Mouse (Mus musculus): ENCODE measurements around the gene Psmb9. TPM values are rescaled to one million over a fixed set of nuclear protein-coding genes. Genes with fewer than 3 reads are reported as not detected.
"Not testable (repeated sequence)": the region's sequence is repeated elsewhere in the genome, so short reads cannot be mapped to it uniquely, and the experiment has no call there.

The Psmb9 gene
- polyA plus RNA-seq, 1 experiment from 2014 or later = 2.1 TPM

DNA sequence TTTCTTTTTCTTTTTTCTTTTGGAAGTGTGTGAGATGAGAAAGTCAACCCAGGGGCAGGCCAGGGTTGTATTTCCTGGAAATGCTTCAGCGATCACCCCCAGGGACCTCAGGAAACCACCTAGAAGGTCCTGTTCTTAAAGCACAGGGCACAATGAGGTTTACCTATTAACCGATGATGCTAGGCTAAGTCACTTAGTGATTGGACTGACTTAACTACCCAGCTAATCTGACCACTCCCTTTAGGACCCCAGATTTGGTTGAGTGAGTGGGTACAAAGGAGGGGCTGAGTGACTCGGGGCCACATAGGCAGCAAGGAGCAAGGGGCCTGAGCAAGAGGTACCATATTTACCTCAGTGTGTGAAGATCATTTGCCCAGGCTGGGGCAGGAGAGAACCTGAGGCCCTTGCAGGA, 42.6 kb downstream of the Psmb9 start:
- Histone ChIP-seq H3K27ac (replicated peaks) (no peak overlapping the region), H3K27me3 (replicated peaks) (peaks cover 16% of the 10 kb centered on the region), H3K36me3 (no peaks in the 10 kb centered on the region), H3K9ac (replicated peaks) (no peak overlapping the region), H3K4me1 (peaks cover 3% of the 10 kb centered on the region), H3K4me3 (replicated peaks) (no peak overlapping the region), H3K4me2 (no peak overlapping the region), H3K9me3 (replicated peaks) (no peaks in the 10 kb centered on the region)
- ATAC-seq (ENCODE audit: low FRiP score) = no peak
- 70% methylated on average over 3 of the region's 3 CpGs for WGBS

DNA sequence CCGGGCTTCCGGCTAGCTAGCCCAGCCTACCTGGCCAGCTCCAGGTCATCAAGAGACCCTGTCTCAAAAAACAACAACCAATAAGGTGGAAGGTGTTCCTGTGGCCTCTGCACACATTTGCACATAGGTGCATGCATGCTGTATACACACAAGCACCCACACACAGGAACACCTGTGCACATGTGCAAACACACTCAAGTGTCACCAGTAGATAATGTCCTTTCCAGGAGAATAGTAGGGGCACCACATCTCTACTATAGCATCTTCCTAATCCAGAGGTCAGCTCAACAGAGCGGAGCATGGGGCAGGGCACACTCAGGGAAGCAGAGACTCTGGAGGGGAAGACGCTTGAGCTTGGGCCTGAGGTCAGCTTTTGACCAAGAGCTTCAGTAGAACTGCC, 43.3 kb downstream of the Psmb9 start:
- not testable (repeated sequence) for ATAC-seq (ENCODE audit: low FRiP score); H3K9me3 ChIP-seq (replicated peaks); H3K36me3 ChIP-seq; H3K4me3 ChIP-seq (replicated peaks); H3K4me2 ChIP-seq; H3K27ac ChIP-seq (replicated peaks); H3K9ac ChIP-seq (replicated peaks)
- peaks cover 23% of the 10 kb centered on the region for H3K27me3 ChIP-seq (replicated peaks)
- H3K4me1 ChIP-seq = peaks cover 10% of the 10 kb centered on the region
- WGBS = 86% methylated on average over 4 of the region's 4 CpGs

GRCm38 (mm10) chr17:34143461-34143860, 44.1 kb downstream of the Psmb9 start:
- Histone ChIP-seq H3K9me3 (replicated peaks) (no peaks in the 10 kb centered on the region), H3K4me1 (peaks cover 13% of the 10 kb centered on the region), H3K9ac (replicated peaks) (no peak overlapping the region), H3K4me3 (replicated peaks) (no peak overlapping the region), H3K4me2 (no peak overlapping the region), H3K27me3 (replicated peaks) (peaks cover 31% of the 10 kb centered on the region), H3K27ac (replicated peaks) (no peak overlapping the region), H3K36me3 (no peaks in the 10 kb centered on the region)
- WGBS = 72% methylated on average over 5 of the region's 5 CpGs
- no peak for ATAC-seq (ENCODE audit: low FRiP score)

DNA sequence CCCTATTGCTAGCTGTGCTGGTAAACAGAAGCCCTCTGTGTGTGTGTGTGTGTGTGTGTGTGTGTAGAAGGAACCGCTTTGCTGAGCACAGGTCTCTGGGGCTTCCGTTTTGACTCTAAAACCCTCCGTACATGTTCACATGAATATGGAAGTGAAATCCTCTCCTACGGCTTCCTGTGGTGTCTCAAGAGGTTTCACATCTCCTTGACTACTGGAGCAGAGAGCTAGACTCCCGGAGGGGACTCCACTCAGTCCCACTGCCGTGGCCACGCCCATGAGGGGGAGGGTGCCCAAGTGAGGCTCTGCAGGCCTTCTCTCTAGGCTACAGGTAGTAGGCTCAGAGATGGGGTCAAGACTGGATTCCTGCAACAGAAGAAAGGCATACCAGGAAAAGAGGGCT, 44.5 kb downstream of the Psmb9 start, which contains the start of gene H2-DMb2:
TSS of gene H2-DMb2 (plus strand) at position 275 of the 400 bp plus-strand sequence.
- WGBS = 43% methylated on average over 7 of the region's 7 CpGs

DNA sequence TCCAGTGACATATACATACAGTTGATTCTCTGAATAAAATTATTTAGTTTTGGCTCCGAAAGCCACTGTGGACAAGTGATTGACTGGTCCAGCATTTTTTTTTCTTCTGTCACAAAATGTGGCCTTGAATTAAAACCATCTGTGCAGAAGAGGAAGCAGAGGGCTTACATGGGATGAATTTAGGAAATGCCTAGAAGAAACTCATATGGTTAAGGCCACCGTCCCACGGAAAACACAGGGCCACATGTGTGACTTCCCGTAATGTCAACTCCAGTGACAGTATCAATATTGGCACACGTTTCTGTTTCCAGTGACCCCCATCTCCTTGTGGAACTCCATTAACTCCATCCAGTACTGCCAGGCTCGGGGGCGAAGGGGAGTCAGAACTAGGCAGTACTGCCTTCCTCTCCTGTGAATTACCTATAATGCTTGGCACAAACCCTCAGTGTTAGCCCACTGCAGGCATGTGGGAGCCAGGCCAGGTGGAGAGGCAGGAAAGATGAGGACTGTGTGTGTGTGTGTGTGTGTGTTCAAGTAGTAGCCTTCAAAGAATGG, 45.0 kb downstream of the Psmb9 start:
- no peak for ATAC-seq (ENCODE audit: low FRiP score)
- Histone ChIP-seq H3K9ac (replicated peaks) (no peak overlapping the region), H3K27ac (replicated peaks) (no peak overlapping the region), H3K27me3 (replicated peaks) (peaks cover 40% of the 10 kb centered on the region), H3K9me3 (replicated peaks) (no peaks in the 10 kb centered on the region), H3K36me3 (no peaks in the 10 kb centered on the region), H3K4me1 (peaks cover 13% of the 10 kb centered on the region), H3K4me3 (replicated peaks) (no peak overlapping the region), H3K4me2 (no peak overlapping the region)
- WGBS = 89% methylated on average over 7 of the region's 7 CpGs

More for the DNA sequence above, 44.5 kb downstream of the Psmb9 start, which contains the start of gene H2-DMb2:
- no peaks in the 10 kb centered on the region for H3K36me3 ChIP-seq
- H3K27me3 ChIP-seq (replicated peaks) = peaks cover 35% of the 10 kb centered on the region
- no peak for ATAC-seq (ENCODE audit: low FRiP score)
- H3K27ac ChIP-seq (replicated peaks) = no peak within 1 kb of the TSS
- H3K9me3 ChIP-seq (replicated peaks) = no peaks in the 10 kb centered on the region
- no peak within 1 kb of the TSS for H3K4me2 ChIP-seq
- no peak within 1 kb of the TSS for H3K9ac ChIP-seq (replicated peaks)
- peaks cover 13% of the 10 kb centered on the region for H3K4me1 ChIP-seq
- H3K4me3 ChIP-seq (replicated peaks) = no peak within 1 kb of the TSS

DNA sequence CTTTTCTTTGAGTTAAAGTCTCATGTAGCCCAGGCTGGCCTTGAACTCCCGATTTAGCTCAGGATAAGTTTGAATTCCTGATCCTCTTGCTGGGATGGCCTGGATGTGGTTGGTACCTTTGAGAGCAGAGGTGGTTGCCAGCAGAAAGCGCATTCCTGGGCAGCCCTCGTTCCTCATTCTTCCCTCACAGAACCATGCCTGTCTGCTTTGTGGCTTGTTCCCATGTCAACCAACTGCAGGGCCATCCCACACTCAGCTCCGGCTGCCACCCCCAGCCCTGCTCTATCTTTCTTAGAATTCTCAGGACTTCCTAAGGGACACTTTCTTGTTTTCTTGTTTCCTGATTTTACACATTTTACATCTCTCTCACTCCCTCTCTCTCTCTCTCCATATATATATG, 46.1 kb downstream of the Psmb9 start:
- Histone ChIP-seq H3K4me2 (no peak overlapping the region), H3K27ac (replicated peaks) (no peak overlapping the region), H3K9ac (replicated peaks) (no peak overlapping the region), H3K36me3 (no peaks in the 10 kb centered on the region), H3K4me1 (peaks cover 13% of the 10 kb centered on the region), H3K4me3 (replicated peaks) (no peak overlapping the region), H3K27me3 (replicated peaks) (peaks cover 46% of the 10 kb centered on the region), H3K9me3 (replicated peaks) (no peaks in the 10 kb centered on the region)
- ATAC-seq (ENCODE audit: low FRiP score) = no peak
- WGBS = 56% methylated on average over 4 of the region's 4 CpGs

DNA sequence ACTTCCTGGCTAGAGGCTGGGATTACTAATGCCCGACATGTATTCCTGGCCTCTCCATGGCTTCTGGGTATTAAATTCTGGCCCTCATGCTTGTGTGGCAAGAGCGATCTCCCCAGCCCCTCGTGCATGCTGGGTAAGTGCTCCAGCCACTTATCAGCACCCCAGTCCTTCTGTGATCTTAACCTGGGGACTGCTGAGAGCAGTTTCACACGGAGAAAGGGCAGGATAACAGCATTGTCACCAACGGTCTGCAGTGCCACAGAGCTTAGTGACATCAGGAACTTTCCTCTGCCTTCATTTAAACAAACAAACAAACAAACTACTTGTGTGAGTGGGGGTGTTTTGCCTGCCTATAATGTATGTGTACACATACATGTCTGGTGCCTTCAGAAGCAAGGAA, 47.3 kb downstream of the Psmb9 start:
- ATAC-seq (ENCODE audit: low FRiP score) = no peak
- no peaks in the 10 kb centered on the region for H3K36me3 ChIP-seq
- H3K4me3 ChIP-seq (replicated peaks) = no peak overlapping the region
- H3K9me3 ChIP-seq (replicated peaks) = no peaks in the 10 kb centered on the region
- peaks cover 49% of the 10 kb centered on the region for H3K27me3 ChIP-seq (replicated peaks)
- H3K4me2 ChIP-seq = peak overlapping the region; percentile 55; the same call in 1 of the 2 replicates
- no peak overlapping the region for H3K27ac ChIP-seq (replicated peaks)
- H3K9ac ChIP-seq (replicated peaks) = no peak overlapping the region
- peaks cover 20% of the 10 kb centered on the region for H3K4me1 ChIP-seq
- WGBS = 20% methylated on average over 5 of the region's 5 CpGs

DNA sequence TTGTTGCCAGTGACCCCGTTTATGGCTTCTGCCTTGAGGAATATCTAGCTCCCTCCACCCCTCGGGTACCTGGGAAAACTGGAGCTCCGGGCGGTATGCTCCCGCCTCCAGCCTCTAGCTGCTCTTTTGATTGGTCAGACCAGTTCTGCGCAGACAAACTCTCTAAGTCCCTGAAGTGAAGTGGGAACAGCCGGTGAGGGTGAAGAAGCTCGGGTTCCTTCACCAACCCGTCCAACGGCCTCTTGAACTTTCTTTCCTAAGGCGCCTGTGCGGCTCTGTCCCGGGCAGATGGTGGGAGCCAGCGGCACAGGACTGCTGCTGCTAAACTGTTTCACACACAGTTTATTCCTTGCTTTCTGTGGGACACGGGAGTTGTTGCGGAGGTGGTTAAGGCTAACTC, 48.1 kb downstream of the Psmb9 start:
- no peaks in the 10 kb centered on the region for H3K36me3 ChIP-seq
- peak overlapping the region; percentile 12; the same call in 1 of the 2 replicates for H3K9ac ChIP-seq (replicated peaks)
- peak overlapping the region; percentile 24 for H3K4me3 ChIP-seq (replicated peaks)
- H3K4me2 ChIP-seq = peak overlapping the region; percentile 55
- H3K9me3 ChIP-seq (replicated peaks) = no peaks in the 10 kb centered on the region
- 1% methylated on average over 16 of the region's 16 CpGs for WGBS
- peaks cover 20% of the 10 kb centered on the region for H3K4me1 ChIP-seq
- peaks cover 49% of the 10 kb centered on the region for H3K27me3 ChIP-seq (replicated peaks)
- H3K27ac ChIP-seq (replicated peaks) = no peak overlapping the region
- no peak for ATAC-seq (ENCODE audit: low FRiP score)

GRCm38 (mm10) chr17:34138655-34139054, 48.9 kb downstream of the Psmb9 start:
- Histone ChIP-seq H3K36me3 (no peaks in the 10 kb centered on the region), H3K4me2 (no peak overlapping the region), H3K4me3 (replicated peaks) (no peak overlapping the region), H3K27ac (replicated peaks) (no peak overlapping the region), H3K9me3 (replicated peaks) (no peaks in the 10 kb centered on the region), H3K4me1 (peaks cover 20% of the 10 kb centered on the region), H3K9ac (replicated peaks) (no peak overlapping the region), H3K27me3 (replicated peaks) (peaks cover 49% of the 10 kb centered on the region)
- WGBS = 84% methylated on average over 7 of the region's 7 CpGs
- no peak for ATAC-seq (ENCODE audit: low FRiP score)

DNA sequence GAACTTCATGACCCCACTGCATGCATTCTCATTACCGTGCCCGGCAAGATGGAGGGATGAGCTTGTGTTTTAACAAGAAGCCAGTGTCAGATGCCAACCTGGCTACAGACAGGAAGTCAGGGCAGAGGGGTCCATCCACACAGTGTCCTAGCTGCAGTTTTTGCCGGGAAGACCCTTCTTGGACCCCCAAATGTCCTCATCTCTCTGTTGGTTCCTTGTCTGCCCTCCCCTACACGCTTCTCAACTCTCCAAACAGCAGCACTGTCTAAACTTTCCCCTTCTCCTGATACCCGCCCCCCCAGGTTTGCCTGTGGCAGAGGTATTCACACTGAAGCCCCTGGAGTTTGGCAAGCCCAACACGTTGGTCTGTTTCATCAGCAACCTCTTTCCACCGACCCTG, 50.0 kb downstream of the Psmb9 start:
- H3K27ac ChIP-seq (replicated peaks) = no peak overlapping the region
- H3K4me1 ChIP-seq = peaks cover 20% of the 10 kb centered on the region
- peaks cover 49% of the 10 kb centered on the region for H3K27me3 ChIP-seq (replicated peaks)
- H3K9ac ChIP-seq (replicated peaks) = no peak overlapping the region
- ATAC-seq (ENCODE audit: low FRiP score) = no peak
- no peak overlapping the region for H3K4me2 ChIP-seq
- 71% methylated on average over 7 of the region's 7 CpGs for WGBS
- H3K4me3 ChIP-seq (replicated peaks) = no peak overlapping the region
- H3K36me3 ChIP-seq = no peaks in the 10 kb centered on the region
- H3K9me3 ChIP-seq (replicated peaks) = no peaks in the 10 kb centered on the region

GRCm38 (mm10) chr17:34135297-34136224, 52.0 kb downstream of the Psmb9 start:
- H3K36me3 ChIP-seq = no peaks in the 10 kb centered on the region
- peak overlapping the region; percentile 83 for H3K4me2 ChIP-seq
- peaks cover 39% of the 10 kb centered on the region for H3K27me3 ChIP-seq (replicated peaks)
- H3K9ac ChIP-seq (replicated peaks) = no peak overlapping the region
- peaks cover 20% of the 10 kb centered on the region for H3K4me1 ChIP-seq
- H3K9me3 ChIP-seq (replicated peaks) = no peaks in the 10 kb centered on the region
- H3K27ac ChIP-seq (replicated peaks) = peak overlapping the region; percentile 46; the same call in 1 of the 2 replicates
- peak overlapping the region; percentile 42 for H3K4me3 ChIP-seq (replicated peaks)
- ATAC-seq (ENCODE audit: low FRiP score) = peak; percentile 97
- WGBS = 8% methylated on average over 31 of the region's 31 CpGs

DNA sequence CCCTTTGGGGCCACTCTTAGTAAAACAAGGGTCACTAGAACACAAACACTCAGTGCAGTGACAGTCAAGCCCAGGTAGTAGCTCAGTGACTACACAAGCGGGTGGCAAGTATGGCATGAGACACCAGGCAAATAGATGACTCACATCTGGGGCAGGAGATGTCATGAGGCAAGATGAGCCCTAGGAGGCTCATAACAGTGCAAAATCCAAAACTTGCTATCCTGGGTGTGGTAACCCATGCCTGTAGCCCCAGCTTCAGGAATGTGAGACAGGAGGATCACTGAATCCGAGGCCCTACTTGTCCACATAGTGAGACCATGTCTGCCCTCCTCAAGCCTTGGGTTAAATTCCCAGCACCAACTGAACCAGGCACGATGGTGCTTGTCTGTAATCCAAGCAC, 53.1 kb downstream of the Psmb9 start:
- Histone ChIP-seq H3K9me3 (replicated peaks) (no peaks in the 10 kb centered on the region), H3K4me3 (replicated peaks) (no peak overlapping the region), H3K27ac (replicated peaks) (no peak overlapping the region), H3K36me3 (no peaks in the 10 kb centered on the region), H3K27me3 (replicated peaks) (peaks cover 28% of the 10 kb centered on the region), H3K4me1 (peaks cover 14% of the 10 kb centered on the region), H3K4me2 (no peak overlapping the region), H3K9ac (replicated peaks) (no peak overlapping the region)
- WGBS = 91% methylated on average over 3 of the region's 3 CpGs
- ATAC-seq (ENCODE audit: low FRiP score) = no peak

Measured in neural tube, embryonic 15.5 days (tissue).